Mouse (Mus musculus) kidney, adult 2 months (tissue): ENCODE data around the gene Gm5460.

Experiments used
- CTCF ChIP-seq: fragments of 200-500 bp; conservative IDR thresholded peaks from 2 replicates; pipeline ENCODE4 v1.5.1; 2011; ENCODE audit warnings: low read depth, mild to moderate bottlenecking, control low read depth, low read length, moderate library complexity, mixed read lengths; ENCODE audit not compliant: insufficient read depth, insufficient read length
- POLR2A ChIP-seq: fragments of 200-500 bp; IDR thresholded peaks from one replicate; pipeline ENCODE4 v1.6.1; 2011; ENCODE audit warnings: low read depth, low read length, control low read depth

DNA sequence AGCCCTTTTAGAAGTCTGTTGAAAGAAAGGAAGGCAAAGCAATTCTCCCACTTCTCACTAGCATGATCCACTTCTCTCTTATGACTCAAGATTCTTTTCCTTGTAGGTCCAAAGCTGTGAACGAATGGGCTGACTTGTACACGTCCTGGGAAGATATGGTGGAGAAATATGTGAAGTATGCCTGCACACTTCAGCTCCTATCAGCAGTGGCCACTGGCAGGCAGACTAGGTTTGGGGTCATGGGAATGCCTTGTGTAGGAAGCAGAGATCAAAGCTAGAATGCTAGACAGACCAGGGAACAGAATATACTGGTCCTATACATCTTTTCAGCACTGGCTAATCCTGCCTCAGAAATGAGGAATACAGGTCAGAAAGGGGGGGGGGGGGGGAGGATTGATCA is 10.2 kb downstream of the Gm5460 start:
- TF ChIP-seq CTCF (no peak), POLR2A (no peak)
